Mouse (Mus musculus) activated CD4-positive, CD25-positive, alpha-beta regulatory T cell, adult 4 months (primary cell): ENCODE measurements at regions not wholly inside any gene's neighbourhood (a gene's known extent, or its start where the extent isn't known, plus 50 kb on each side); places are given as distances from the start of the nearest gene placed in this dataset.

ENCODE experiments used
- ATAC-seq: one replicate; pipeline ENCODE4 v1.8.0; 2017

DNA sequence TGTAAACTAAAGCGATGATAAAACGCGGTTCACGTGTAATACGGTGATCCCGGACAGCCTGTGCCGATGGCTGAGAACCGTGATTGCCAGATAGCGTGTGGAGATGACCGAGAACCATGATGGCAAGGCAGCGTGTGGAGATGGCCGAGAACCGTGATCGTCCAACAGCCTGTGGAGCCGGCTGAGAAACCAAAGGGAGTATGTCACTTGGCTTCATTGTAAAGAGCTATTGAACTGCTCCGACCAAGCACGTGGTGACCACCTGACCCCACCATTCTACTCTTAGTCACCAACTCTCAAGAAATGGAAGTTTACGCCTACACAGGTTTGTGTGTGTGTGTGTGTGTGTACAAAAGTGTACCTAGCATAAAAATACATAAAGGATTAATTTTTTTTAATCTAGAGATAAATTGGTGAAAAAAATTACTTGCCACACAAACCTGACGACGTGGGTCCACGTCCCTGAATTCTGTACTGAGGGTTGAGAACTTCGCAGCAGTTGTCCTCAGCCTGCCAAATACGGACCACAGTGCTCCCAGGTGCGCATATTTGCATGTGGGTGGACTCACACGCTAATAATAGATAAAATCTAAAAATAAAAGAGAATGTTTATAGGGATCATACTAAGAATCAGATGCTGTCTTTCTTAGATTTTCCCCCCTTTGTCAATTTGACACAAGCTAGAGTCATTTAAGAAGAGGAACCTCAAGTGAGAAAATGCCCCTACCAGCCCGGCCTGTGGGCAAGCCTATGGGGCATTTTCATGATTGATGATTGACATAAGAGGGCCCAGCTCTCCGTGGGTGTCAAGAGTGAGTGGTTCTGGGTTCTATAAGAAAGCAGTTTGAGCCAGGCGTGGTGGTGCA is 56.6 kb upstream of the Mef2a start:
- no peak for ATAC-seq

DNA sequence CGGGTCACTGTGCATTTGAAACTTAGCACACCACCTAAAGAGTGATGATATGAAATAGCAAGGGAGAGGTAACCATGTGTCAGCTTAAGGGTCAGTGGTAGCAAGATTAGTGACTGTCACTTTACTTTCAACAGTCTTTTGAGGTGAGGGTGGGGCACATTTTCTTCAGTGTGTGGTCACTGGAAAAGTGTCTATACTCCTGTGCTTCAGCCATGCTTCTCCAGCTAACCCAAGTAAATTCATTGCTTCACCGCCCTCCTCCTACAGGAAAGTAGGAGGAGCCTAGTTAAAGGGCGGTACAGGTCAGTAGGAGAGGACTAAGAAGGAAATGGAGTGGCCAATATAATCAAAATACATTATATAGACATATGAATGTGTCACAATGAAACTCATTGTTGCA is 55.7 kb upstream of the Mef2a start:
- no peak for ATAC-seq

- no peak for ATAC-seq
Observed at GRCm38 (mm10) chr7:67426076-67426475, 53.4 kb upstream of the Mef2a start.

GRCm38 (mm10) chr7:67425581-67425980 is 52.9 kb upstream of the Mef2a start:
- no peak for ATAC-seq

GRCm38 (mm10) chr7:67424810-67425485 is 52.3 kb upstream of the Mef2a start:
- ATAC-seq = no peak
